Mouse (Mus musculus): Measurements from ENCODE around the gene 1500009L16Rik.

- no peak for TF ChIP-seq EP300 (optimal IDR thresholded peaks at IDR 0.05)
- no peak for TF ChIP-seq CTCF (IDR thresholded peaks at IDR 0.05; ENCODE audit: low read depth)
These were observed 84.6 kb downstream of the 1500009L16Rik start for GRCm38 (mm10) chr10:83807251-83807650.

All from stomach, postnatal 0 days (tissue).